Mouse (Mus musculus) heart, adult 2 months (tissue): ENCODE data around the gene Rasip1. TPM values are rescaled to one million over a fixed set of nuclear protein-coding genes. Genes with fewer than 3 reads are reported as not detected.

Experiments used
- DNase-seq, 2 experiments: peaks; one replicate each; pipeline ENCODE4 v3.0.0; 2021
- H3K27ac ChIP-seq: fragments of 200-600 bp; 2 replicates; pipeline ENCODE4 v1.8.1; 2022
- H3K27me3 ChIP-seq: fragments of 200-500 bp; 2 replicates; pipeline ENCODE4 v1.6.1; 2012; ENCODE audit warnings: mild to moderate bottlenecking, low read length, inconsistent platforms, mixed read lengths; ENCODE audit not compliant: control insufficient read depth, insufficient read depth
- H3K36me3 ChIP-seq: fragments of 200-500 bp; 2 replicates; pipeline ENCODE4 v1.6.1; 2012; ENCODE audit warnings: low read length, inconsistent platforms; ENCODE audit not compliant: control insufficient read depth, insufficient read depth
- H3K4me1 ChIP-seq: fragments of 200-500 bp; 2 replicates; pipeline ENCODE4 v1.6.1; 2011; ENCODE audit warnings: low read length; ENCODE audit not compliant: control insufficient read depth, insufficient read depth
- H3K4me3 ChIP-seq: fragments of 200-600 bp; 2 replicates; pipeline ENCODE4 v1.8.1; 2022
- H3K79me2 ChIP-seq: fragments of 200-500 bp; replicated peaks from 2 replicates; pipeline ENCODE4 v1.6.1; 2012; ENCODE audit warnings: mild to moderate bottlenecking, inconsistent platforms, low read length, moderate library complexity, mixed read lengths; ENCODE audit not compliant: control insufficient read depth, insufficient read depth
- H3K9ac ChIP-seq: fragments of 200-500 bp; 2 replicates; pipeline ENCODE4 v1.6.1; 2012; ENCODE audit warnings: low read depth, mild to moderate bottlenecking, control low read depth, inconsistent platforms, low read length, mixed read lengths
- CTCF ChIP-seq: fragments of 200-600 bp; IDR thresholded peaks from 2 replicates; pipeline ENCODE4 v1.8.1; 2022; ENCODE audit warnings: antibody characterized with exemption, mild to moderate bottlenecking, moderate library complexity
- EP300 ChIP-seq: fragments of 200-500 bp; IDR thresholded peaks from 2 replicates; pipeline ENCODE4 v1.6.1; 2011; ENCODE audit warnings: low read depth, low read length, control low read depth; ENCODE audit not compliant: insufficient read depth
- POLR2A ChIP-seq: fragments of 200-500 bp; IDR thresholded peaks from 2 replicates; pipeline ENCODE4 v1.6.1; 2011; ENCODE audit warnings: mild to moderate bottlenecking, low read depth, low read length, control low read depth; ENCODE audit not compliant: insufficient read depth
- WGBS: fragments of 180-500 bp; shearing (Covaris S2); methylation state at CpG from one replicate; pipeline ENCODE4 v1.1.7; 2018; 5-methylcytosine and 5-hydroxymethylcytosine counted together
- intact Hi-C: fragments of 180-260 bp; cut with DNase I; formaldehyde crosslinking; loops from one replicate; pipeline ENCODE4 v1.15.1; 2025
- polyA plus RNA-seq: library from polyadenylated mRNA; depleted of rRNA; stranded (reverse); fragments of >200 nt; gene quantifications from 2 replicates; pipeline ENCODE4 v1.2.3, GENCODE M21; 2012; rRNA removed
- total RNA-seq, 2 experiments: library from RNA; stranded (reverse); gene quantifications; 2 replicates each; pipeline ENCODE4 v1.2.3; 2021

Rasip1 gene
- total and polyA plus RNA-seq, 3 experiments = 25.0 to 30.5 (median 25.5) TPM

DNA sequence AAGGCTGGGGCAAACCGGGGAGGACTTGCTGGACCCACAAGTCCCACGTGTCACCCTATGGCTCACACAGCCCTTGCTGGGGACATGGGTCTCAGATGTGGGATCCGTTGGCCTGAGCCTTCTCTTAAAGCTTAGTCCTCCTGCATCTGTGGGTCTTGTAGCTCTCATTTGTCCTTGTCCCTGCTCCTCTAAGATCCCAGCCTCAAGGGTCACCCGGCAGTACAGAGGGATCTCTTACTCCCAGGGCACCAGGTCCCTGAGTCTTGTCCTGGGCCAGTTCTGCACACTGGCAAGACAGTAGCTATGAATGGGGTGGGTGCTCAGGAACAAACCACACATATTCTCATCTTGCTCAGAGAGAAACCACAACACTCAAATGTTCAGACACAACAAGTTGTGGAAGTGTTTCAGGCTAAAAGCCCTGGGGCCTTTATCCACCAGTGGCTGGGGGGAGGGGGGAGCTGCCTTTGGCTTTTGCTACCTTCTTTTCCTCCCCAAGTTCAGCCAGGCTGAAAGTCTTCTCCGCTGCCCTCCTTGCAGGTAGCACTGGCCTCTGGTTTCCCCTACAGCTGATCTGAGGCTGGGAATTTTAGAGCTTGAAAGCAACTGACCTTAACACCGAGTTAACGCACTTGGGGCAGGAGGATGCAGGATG is 56.2 kb downstream of the Rasip1 start, which contains the start of gene Ntn5:
Ntn5 (plus strand) TSS at position 627 of the 655 bp plus-strand sequence.
- H3K27ac ChIP-seq = no peak within 1 kb of the TSS
- no peaks in the 10 kb centered on the region for H3K36me3 ChIP-seq
- H3K9ac ChIP-seq = no peak within 1 kb of the TSS
- 86% methylated on average over 7 of the region's 7 CpGs for WGBS
- DNase-seq = no peak
- no peak for TF ChIP-seq CTCF
- no peak for TF ChIP-seq EP300
- intact Hi-C loops = loop anchor here (2.0 to 10.0 kb wide), 3 partner anchors 41 to 129 kb away; partner anchors contain the start of gene Hsd17b14
- H3K79me2 ChIP-seq = no peaks in the 10 kb centered on the region
- H3K27me3 ChIP-seq = no peaks in the 10 kb centered on the region
- peaks cover 19% of the 10 kb centered on the region for H3K4me1 ChIP-seq
- H3K4me3 ChIP-seq = no peak within 1 kb of the TSS

DNA sequence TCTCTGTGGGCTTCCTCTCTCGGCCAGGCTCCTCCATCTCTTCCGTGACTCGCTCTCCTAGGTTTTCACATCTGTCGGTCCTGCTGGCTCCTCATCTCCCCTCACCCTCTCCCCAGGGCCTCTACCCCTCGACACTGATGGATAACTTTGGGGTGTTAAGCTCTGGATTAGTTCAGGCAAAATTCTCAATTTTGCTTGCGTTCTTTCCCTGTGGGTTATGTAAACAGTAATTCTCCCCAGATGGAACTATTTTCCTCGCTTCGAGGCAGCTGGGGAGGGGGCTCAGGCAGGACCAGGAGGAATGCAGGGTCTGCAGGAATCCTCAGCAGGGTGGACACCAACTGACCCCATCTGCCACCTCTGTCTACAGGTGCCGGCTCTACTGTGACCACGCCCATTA is 58.5 kb downstream of the Rasip1 start:
- TF ChIP-seq EP300 (no peak), CTCF (no peak), POLR2A (no peak)
- 81% methylated on average over 10 of the region's 10 CpGs for WGBS

GRCm38 (mm10) chr7:45686841-45687240 is 59.6 kb downstream of the Rasip1 start:
- WGBS = 46% methylated on average over 3 of the region's 3 CpGs
- Histone ChIP-seq H3K27ac (no peak overlapping the region), H3K27me3 (no peaks in the 10 kb centered on the region), H3K4me1 (peaks cover 3% of the 10 kb centered on the region), H3K4me3 (no peak overlapping the region), H3K36me3 (no peaks in the 10 kb centered on the region), H3K9ac (no peak overlapping the region), H3K79me2 (no peaks in the 10 kb centered on the region)
- intact Hi-C loops = loop anchor here (10.0 kb wide), 1 partner anchor 132 kb away; the partner anchor contains the start of gene Hsd17b14
- no peak for TF ChIP-seq POLR2A
- no peak for TF ChIP-seq CTCF
- TF ChIP-seq EP300 = no peak
- DNase-seq = no peak

More for the DNA sequence above, 58.5 kb downstream of the Rasip1 start:
- H3K4me1 ChIP-seq = peaks cover 10% of the 10 kb centered on the region
- H3K4me3 ChIP-seq = no peak overlapping the region
- H3K36me3 ChIP-seq = no peaks in the 10 kb centered on the region
- no peaks in the 10 kb centered on the region for H3K79me2 ChIP-seq
- DNase-seq = no peak
- no peak overlapping the region for H3K27ac ChIP-seq
- H3K9ac ChIP-seq = no peak overlapping the region
- no peaks in the 10 kb centered on the region for H3K27me3 ChIP-seq
- intact Hi-C loops = loop anchor here (10.0 kb wide), 1 partner anchor 131 kb away; the partner anchor contains the start of gene Hsd17b14

Other genes with a start within 250 kb of the Rasip1 start
Only the 30 nearest of the 35 such genes appear.
- gene Gys1, start 192.6 kb upstream of the Rasip1 start, total RNA-seq = 100 to 1,000 TPM in 1 of 2 experiments, 10 to 100 TPM in 1; 96.9 to 115 TPM
- gene Gys1, start 192.6 kb upstream of the Rasip1 start, polyA plus RNA-seq = 111 and 135 TPM in 2 replicates
- 10 to 100 TPM; 26.5 to 26.9 TPM for gene Ruvbl2, start 189.4 kb upstream of the Rasip1 start, total RNA-seq
- gene Ruvbl2, start 189.4 kb upstream of the Rasip1 start, polyA plus RNA-seq = 32.7 and 33.5 TPM in 2 replicates
- 100 to 1,000 TPM; 213 to 308 TPM for gene Ftl1, start 167.6 kb upstream of the Rasip1 start, total RNA-seq
- 505 and 903 TPM in 2 replicates for gene Ftl1, start 167.6 kb upstream of the Rasip1 start, polyA plus RNA-seq
- gene Bax, start 160.6 kb upstream of the Rasip1 start, total RNA-seq = 10 to 100 TPM; 21.9 to 25.9 TPM
- 46.6 and 47.2 TPM in 2 replicates for gene Bax, start 160.6 kb upstream of the Rasip1 start, polyA plus RNA-seq
- not detected for gene Tulp2, start 145.6 kb upstream of the Rasip1 start, total RNA-seq
- gene Tulp2, start 145.6 kb upstream of the Rasip1 start, polyA plus RNA-seq = 0.20 and 0.27 TPM in 2 replicates
- 1 to 10 TPM; 4.8 to 8.1 TPM for gene Gm45808, start 140.7 kb upstream of the Rasip1 start, total RNA-seq
- 1.6 and 2.5 TPM in 2 replicates for gene Gm45808, start 140.7 kb upstream of the Rasip1 start, polyA plus RNA-seq
- gene Dhdh, start 138.7 kb upstream of the Rasip1 start, total RNA-seq = 1 to 10 TPM; 8.2 to 8.9 TPM
- gene Dhdh, start 138.7 kb upstream of the Rasip1 start, polyA plus RNA-seq = 6.4 and 10.1 TPM in 2 replicates
- gene Nucb1, start 117.1 kb upstream of the Rasip1 start, total RNA-seq = 100 to 1,000 TPM; 132 to 152 TPM
- gene Nucb1, start 117.1 kb upstream of the Rasip1 start, polyA plus RNA-seq = 158 and 177 TPM in 2 replicates
- 10 to 100 TPM; 27.3 to 29.6 TPM for gene Ppp1r15a, start 101.2 kb upstream of the Rasip1 start, total RNA-seq
- gene Ppp1r15a, start 101.2 kb upstream of the Rasip1 start, polyA plus RNA-seq = 20.9 and 36.0 TPM in 2 replicates
- 1 to 10 TPM; 2.9 to 3.2 TPM for gene Plekha4, start 101.2 kb upstream of the Rasip1 start, total RNA-seq
- 6.7 and 7.2 TPM in 2 replicates for gene Plekha4, start 101.2 kb upstream of the Rasip1 start, polyA plus RNA-seq
- gene Hsd17b14, start 72.6 kb upstream of the Rasip1 start, total RNA-seq = under 1 TPM in 1 of 2 experiments, not detected in 1; 0.76 TPM
- 0.45 and 0.47 TPM in 2 replicates for gene Hsd17b14, start 72.6 kb upstream of the Rasip1 start, polyA plus RNA-seq
- 100 to 1,000 TPM; 219 to 306 TPM for gene Bcat2, start 57.3 kb upstream of the Rasip1 start, total RNA-seq
- gene Bcat2, start 57.3 kb upstream of the Rasip1 start, polyA plus RNA-seq = 142 and 198 TPM in 2 replicates
- gene Fgf21, start 12.0 kb upstream of the Rasip1 start, total RNA-seq = not detected
- not detected in 2 replicates for gene Fgf21, start 12.0 kb upstream of the Rasip1 start, polyA plus RNA-seq
- not detected for gene Fut1, start 10.2 kb upstream of the Rasip1 start, total RNA-seq
- 0.25 TPM in 1 of 2 replicates, not detected in the other for gene Fut1, start 10.2 kb upstream of the Rasip1 start, polyA plus RNA-seq
- gene Izumo1, start 5.7 kb upstream of the Rasip1 start, total RNA-seq = under 1 TPM; 0.26 to 0.27 TPM
- gene Izumo1, start 5.7 kb upstream of the Rasip1 start, polyA plus RNA-seq = 0.29 and 0.70 TPM in 2 replicates
- gene Mamstr, start 12.5 kb downstream of the Rasip1 start, total RNA-seq = 1 to 10 TPM; 3.8 to 4.0 TPM
- gene Mamstr, start 12.5 kb downstream of the Rasip1 start, polyA plus RNA-seq = 11.3 and 12.0 TPM in 2 replicates
- gene Fut2, start 38.9 kb downstream of the Rasip1 start, total RNA-seq = under 1 TPM; 0.50 to 0.60 TPM
- 1.1 and 1.9 TPM in 2 replicates for gene Fut2, start 38.9 kb downstream of the Rasip1 start, polyA plus RNA-seq
- gene Ntn5, start 56.5 kb downstream of the Rasip1 start, total RNA-seq = under 1 TPM; 0.18 to 0.26 TPM
- gene Ntn5, start 56.5 kb downstream of the Rasip1 start, polyA plus RNA-seq = 0.47 TPM in 1 of 2 replicates, not detected in the other
- gene Sec1, start 66.9 kb downstream of the Rasip1 start, total RNA-seq = under 1 TPM; 0.16 to 0.25 TPM
- gene Sec1, start 66.9 kb downstream of the Rasip1 start, polyA plus RNA-seq = 0.16 and 0.41 TPM in 2 replicates
- 1 to 10 TPM; 5.2 to 6.8 TPM for gene Car11, start 72.4 kb downstream of the Rasip1 start, total RNA-seq
- 10.6 and 14.4 TPM in 2 replicates for gene Car11, start 72.4 kb downstream of the Rasip1 start, polyA plus RNA-seq
- 100 to 1,000 TPM in 1 of 2 experiments, 1 to 10 TPM in 1; 6.4 to 134 TPM for gene Dbp, start 77.6 kb downstream of the Rasip1 start, total RNA-seq
- 49.3 and 93.6 TPM in 2 replicates for gene Dbp, start 77.6 kb downstream of the Rasip1 start, polyA plus RNA-seq
- 100 to 1,000 TPM; 496 to 617 TPM for gene Rpl18, start 88.0 kb downstream of the Rasip1 start, total RNA-seq
- gene Rpl18, start 88.0 kb downstream of the Rasip1 start, polyA plus RNA-seq = 580 and 697 TPM in 2 replicates
- 10 to 100 TPM; 15.9 to 18.2 TPM for gene Sphk2, start 90.5 kb downstream of the Rasip1 start, total RNA-seq
- 24.1 and 24.9 TPM in 2 replicates for gene Sphk2, start 90.5 kb downstream of the Rasip1 start, polyA plus RNA-seq
- gene Fam83e, start 93.7 kb downstream of the Rasip1 start, total RNA-seq = under 1 TPM; 0.13 to 0.34 TPM
- gene Fam83e, start 93.7 kb downstream of the Rasip1 start, polyA plus RNA-seq = 0.64 and 1.1 TPM in 2 replicates
- gene Spaca4, start 98.3 kb downstream of the Rasip1 start, total RNA-seq = not detected
- not detected in 2 replicates for gene Spaca4, start 98.3 kb downstream of the Rasip1 start, polyA plus RNA-seq
- under 1 TPM in 1 of 2 experiments, not detected in 1; 0.14 TPM for gene Lmtk3, start 156.2 kb downstream of the Rasip1 start, total RNA-seq
- gene Lmtk3, start 156.2 kb downstream of the Rasip1 start, polyA plus RNA-seq = 0.18 and 0.67 TPM in 2 replicates
- not detected for gene Sult2b1, start 157.2 kb downstream of the Rasip1 start, total RNA-seq
- gene Sult2b1, start 157.2 kb downstream of the Rasip1 start, polyA plus RNA-seq = 0.08 TPM in 1 of 2 replicates, not detected in the other
- 10 to 100 TPM; 59.1 to 61.9 TPM for gene Cyth2, start 187.1 kb downstream of the Rasip1 start, total RNA-seq
- gene Cyth2, start 187.1 kb downstream of the Rasip1 start, polyA plus RNA-seq = 27.3 and 33.0 TPM in 2 replicates
- under 1 TPM; 0.66 to 0.89 TPM for gene Kcnj14, start 197.3 kb downstream of the Rasip1 start, total RNA-seq
- gene Kcnj14, start 197.3 kb downstream of the Rasip1 start, polyA plus RNA-seq = 0.78 and 35.7 TPM in 2 replicates
- gene Grwd1, start 203.5 kb downstream of the Rasip1 start, total RNA-seq = 10 to 100 TPM; 11.8 to 13.1 TPM
- gene Grwd1, start 203.5 kb downstream of the Rasip1 start, polyA plus RNA-seq = 9.1 and 9.4 TPM in 2 replicates